Mouse (Mus musculus): ENCODE results near the gene Has1. TPM values are rescaled to one million over a fixed set of nuclear protein-coding genes. Genes with fewer than 3 reads are reported as not detected.

Has1 gene
- polyA plus RNA-seq, 1 experiment from 2014 or later, result 2.2 TPM

DNA sequence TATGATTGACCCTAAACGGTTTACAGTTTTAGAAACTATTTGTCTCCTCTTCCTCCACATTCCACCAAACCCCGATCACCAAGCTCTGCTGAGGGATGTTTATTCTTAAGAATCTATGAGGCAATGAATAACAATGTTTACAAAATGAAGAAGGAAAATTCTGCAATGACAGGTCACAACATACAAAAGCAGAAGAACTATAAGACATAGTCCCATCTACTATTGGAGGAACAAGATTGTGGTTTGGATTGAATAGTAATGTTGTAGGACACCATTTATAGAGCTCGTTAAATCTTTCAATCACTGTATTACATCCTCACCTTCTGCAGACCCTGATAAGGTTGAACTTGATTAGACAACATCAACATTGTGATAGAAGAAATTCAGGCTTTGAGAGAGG is 27.7 kb upstream of the Has1 start:
- H3K27ac ChIP-seq (ENCODE audit: low read depth), result no peak overlapping the region
- H3K27me3 ChIP-seq (ENCODE audit: insufficient read depth, low read length), result no peaks in the 10 kb centered on the region
- no peak for TF ChIP-seq CTCF (IDR thresholded peaks at IDR 0.05; ENCODE audit: low read depth)
- no peak overlapping the region for H3K4me3 ChIP-seq (ENCODE audit: low read depth, low read length)
- no peaks in the 10 kb centered on the region for H3K36me3 ChIP-seq (ENCODE audit: insufficient read depth)
- no peaks in the 10 kb centered on the region for H3K4me1 ChIP-seq (ENCODE audit: insufficient read depth)
- no peak overlapping the region for H3K9ac ChIP-seq
- DNase-seq (no peak), ATAC-seq (ENCODE audit: insufficient read depth) (no peak)
- no peak overlapping the region for H3K4me2 ChIP-seq
- no peaks in the 10 kb centered on the region for H3K9me3 ChIP-seq (ENCODE audit: low read depth, low read length)
- 65% methylated on average over 3 of the region's 3 CpGs for WGBS

DNA sequence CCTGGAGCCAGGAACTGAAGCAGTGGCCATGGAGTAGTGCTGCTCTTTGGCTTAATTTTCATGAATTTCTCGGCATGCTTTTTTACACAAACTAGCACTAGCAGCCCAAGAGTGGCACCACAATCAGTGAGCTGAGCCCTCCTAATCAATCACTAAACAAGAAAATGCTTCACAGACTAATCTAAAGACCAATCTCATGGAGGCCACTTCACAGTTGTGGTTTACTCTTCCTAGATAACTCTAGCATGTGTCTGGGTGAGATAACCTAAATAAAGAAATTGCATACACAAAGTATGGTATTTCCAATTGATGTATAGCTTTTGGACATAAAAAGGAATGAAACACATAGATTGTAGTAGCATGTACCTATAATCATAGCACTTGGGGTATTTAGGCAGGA is 24.3 kb upstream of the Has1 start:
- no peaks in the 10 kb centered on the region for H3K9me3 ChIP-seq (ENCODE audit: low read depth, low read length)
- 77% methylated on average over 1 of the region's 1 CpGs for WGBS
- ATAC-seq (ENCODE audit: insufficient read depth), result no peak

DNA sequence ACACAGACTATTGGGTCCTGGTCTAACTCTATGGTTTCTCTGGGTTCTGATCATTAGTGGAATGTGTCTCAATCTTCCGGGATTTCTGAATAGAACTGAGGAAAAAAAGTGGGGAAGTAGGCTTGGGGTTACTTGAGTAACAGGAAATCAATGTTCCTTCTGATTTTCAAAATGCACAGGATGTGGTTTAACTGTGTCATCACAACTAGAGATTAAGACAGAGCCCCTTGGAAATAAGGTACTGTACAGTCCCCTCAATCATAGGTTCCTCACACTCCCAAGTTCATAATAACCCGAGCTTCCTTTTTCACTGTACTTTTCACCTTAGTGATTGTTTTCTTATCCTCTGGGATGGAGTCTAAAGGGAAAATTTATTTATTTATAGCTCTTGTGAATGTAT is 16.7 kb upstream of the Has1 start:
- H3K4me2 ChIP-seq, result no peak overlapping the region
- H3K9me3 ChIP-seq (ENCODE audit: low read depth, low read length), result peaks cover 5% of the 10 kb centered on the region; the same call in 1 of the 2 replicates
- H3K27ac ChIP-seq (ENCODE audit: low read depth), result no peak overlapping the region
- no peak overlapping the region for H3K4me3 ChIP-seq (ENCODE audit: low read depth, low read length)
- no peak for DNase-seq
- WGBS, result 82% methylated on average over 2 of the region's 2 CpGs
- no peaks in the 10 kb centered on the region for H3K36me3 ChIP-seq (ENCODE audit: insufficient read depth)
- no peaks in the 10 kb centered on the region for H3K4me1 ChIP-seq (ENCODE audit: insufficient read depth)
- no peaks in the 10 kb centered on the region for H3K27me3 ChIP-seq (ENCODE audit: insufficient read depth, low read length)
- H3K9ac ChIP-seq, result no peak overlapping the region
- ATAC-seq (ENCODE audit: insufficient read depth), result no peak
- TF ChIP-seq CTCF (IDR thresholded peaks at IDR 0.05; ENCODE audit: low read depth), result no peak

More for the DNA sequence above, 24.3 kb upstream of the Has1 start:
- H3K27me3 ChIP-seq (ENCODE audit: insufficient read depth, low read length), result no peaks in the 10 kb centered on the region
- no peaks in the 10 kb centered on the region for H3K4me1 ChIP-seq (ENCODE audit: insufficient read depth)
- H3K9ac ChIP-seq, result no peak overlapping the region
- DNase-seq, result no peak
- no peak for TF ChIP-seq CTCF (IDR thresholded peaks at IDR 0.05; ENCODE audit: low read depth)
- no peak overlapping the region for H3K27ac ChIP-seq (ENCODE audit: low read depth)
- H3K36me3 ChIP-seq (ENCODE audit: insufficient read depth), result no peaks in the 10 kb centered on the region
- no peak overlapping the region for H3K4me3 ChIP-seq (ENCODE audit: low read depth, low read length)
- no peak overlapping the region for H3K4me2 ChIP-seq

DNA sequence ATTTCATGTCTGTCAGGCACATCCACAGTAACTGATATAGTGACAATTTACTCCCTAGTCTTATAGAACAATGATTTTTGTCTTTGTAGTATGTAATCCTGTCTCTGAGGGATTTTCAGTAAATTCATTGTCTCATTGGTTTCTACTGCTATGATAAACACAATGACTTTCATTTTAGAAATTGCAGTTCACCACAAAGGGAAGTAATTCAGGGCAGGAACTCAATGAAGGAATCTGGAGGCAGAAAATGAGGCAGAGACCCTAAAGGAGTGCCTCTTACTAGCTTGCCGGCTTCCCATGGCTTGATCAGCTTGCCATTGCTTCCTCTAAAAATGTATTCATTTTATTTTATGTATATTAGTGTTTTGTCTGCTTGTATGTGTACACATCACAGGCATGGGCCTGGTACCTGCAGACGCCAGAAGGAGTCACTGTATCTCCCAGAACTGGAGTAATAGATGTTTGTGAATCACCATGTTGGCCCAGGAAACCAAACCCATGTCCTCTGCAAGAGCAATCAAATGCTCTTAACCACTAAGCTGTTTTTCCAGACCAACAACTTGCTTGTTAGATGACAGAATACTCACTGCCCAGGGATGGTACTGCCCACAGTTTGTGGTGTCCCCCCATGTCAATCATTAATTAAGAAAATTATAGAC is 16.0 kb upstream of the Has1 start:
- H3K27ac ChIP-seq (ENCODE audit: low read depth), result no peak overlapping the region
- no peak for ATAC-seq (ENCODE audit: insufficient read depth)
- 70% methylated on average over 2 of the region's 2 CpGs for WGBS

DNA sequence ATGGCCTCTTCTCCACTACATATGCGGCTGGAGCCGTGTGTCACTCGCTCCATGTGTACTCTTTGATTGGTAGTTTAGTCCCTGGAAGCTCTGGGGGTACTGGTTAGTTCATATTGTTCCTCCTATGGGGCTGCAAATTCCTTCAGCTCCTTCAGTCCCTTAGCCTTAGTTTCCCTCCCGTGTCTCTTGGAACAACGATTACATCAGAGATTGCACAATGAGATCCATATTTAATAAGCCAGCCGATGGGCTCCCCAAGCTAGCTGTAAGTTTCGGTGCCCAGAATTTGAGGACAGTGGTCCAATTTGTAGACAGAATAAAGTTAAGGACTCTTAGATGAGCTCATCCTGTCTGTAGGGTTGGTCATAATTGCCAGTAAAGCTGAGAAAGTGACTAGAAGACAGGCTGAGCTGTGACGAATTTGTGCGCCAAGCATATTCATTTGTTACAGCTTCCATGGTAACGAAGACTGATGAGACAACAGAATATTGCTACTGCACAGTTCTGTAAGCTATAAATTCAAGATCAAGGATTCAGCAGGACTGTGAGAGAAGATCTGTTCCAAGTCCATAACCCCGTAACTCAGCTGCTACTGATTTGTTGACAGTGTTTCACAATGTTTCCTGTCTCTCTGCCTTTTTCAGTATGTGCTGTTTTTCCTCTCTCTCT is 11.9 kb upstream of the Has1 start:
- Histone ChIP-seq H3K9ac (no peak overlapping the region), H3K36me3 (ENCODE audit: insufficient read depth) (peaks cover 21% of the 10 kb centered on the region; the same call in 1 of the 2 replicates), H3K4me2 (no peak overlapping the region), H3K27me3 (ENCODE audit: insufficient read depth, low read length) (no peaks in the 10 kb centered on the region), H3K27ac (ENCODE audit: low read depth) (no peak overlapping the region), H3K9me3 (ENCODE audit: low read depth, low read length) (no peaks in the 10 kb centered on the region), H3K4me3 (ENCODE audit: low read depth, low read length) (no peak overlapping the region), H3K4me1 (ENCODE audit: insufficient read depth) (no peaks in the 10 kb centered on the region)
- TF ChIP-seq CTCF (IDR thresholded peaks at IDR 0.05; ENCODE audit: low read depth), result no peak
- 83% methylated on average over 11 of the region's 11 CpGs for WGBS
- ATAC-seq (ENCODE audit: insufficient read depth) (no peak), DNase-seq (peak; percentile 24)

More for the DNA sequence above, 16.0 kb upstream of the Has1 start:
- Histone ChIP-seq H3K9me3 (ENCODE audit: low read depth, low read length) (peaks cover 5% of the 10 kb centered on the region; the same call in 1 of the 2 replicates), H3K36me3 (ENCODE audit: insufficient read depth) (peaks cover 3% of the 10 kb centered on the region; the same call in 1 of the 2 replicates), H3K4me2 (no peak overlapping the region), H3K27me3 (ENCODE audit: insufficient read depth, low read length) (no peaks in the 10 kb centered on the region), H3K9ac (no peak overlapping the region), H3K4me3 (ENCODE audit: low read depth, low read length) (no peak overlapping the region), H3K4me1 (ENCODE audit: insufficient read depth) (no peaks in the 10 kb centered on the region)
- TF ChIP-seq CTCF (IDR thresholded peaks at IDR 0.05; ENCODE audit: low read depth), result no peak
- DNase-seq, result no peak

DNA sequence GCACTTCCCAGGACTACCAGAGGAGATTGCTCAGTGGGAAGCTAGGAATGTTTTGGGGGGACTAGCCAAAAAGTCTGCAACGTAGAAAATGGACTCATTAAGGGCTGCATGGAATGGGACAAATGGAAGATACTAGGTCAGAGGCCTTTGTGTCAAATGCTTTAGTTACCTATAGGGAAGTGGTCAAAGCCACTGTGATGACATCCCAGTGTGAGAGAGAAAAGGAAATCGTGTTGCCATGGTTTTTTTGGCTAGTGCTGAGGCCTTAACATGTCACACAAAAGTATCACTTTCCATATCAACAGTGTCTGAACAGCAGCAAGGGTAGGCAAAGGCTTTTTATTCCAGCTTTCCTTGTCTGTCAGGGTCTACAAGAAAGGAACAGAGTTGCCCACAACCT is 10.2 kb upstream of the Has1 start:
- Histone ChIP-seq H3K27me3 (ENCODE audit: insufficient read depth, low read length) (no peaks in the 10 kb centered on the region), H3K36me3 (ENCODE audit: insufficient read depth) (peaks cover 21% of the 10 kb centered on the region; the same call in 1 of the 2 replicates), H3K4me2 (no peak overlapping the region), H3K4me3 (ENCODE audit: low read depth, low read length) (no peak overlapping the region), H3K4me1 (ENCODE audit: insufficient read depth) (no peaks in the 10 kb centered on the region), H3K9me3 (ENCODE audit: low read depth, low read length) (no peaks in the 10 kb centered on the region), H3K27ac (ENCODE audit: low read depth) (no peak overlapping the region), H3K9ac (no peak overlapping the region)
- ATAC-seq (ENCODE audit: insufficient read depth), result no peak
- WGBS, result 51% methylated on average over 2 of the region's 2 CpGs
- no peak for DNase-seq
- no peak for TF ChIP-seq CTCF (IDR thresholded peaks at IDR 0.05; ENCODE audit: low read depth)

DNA sequence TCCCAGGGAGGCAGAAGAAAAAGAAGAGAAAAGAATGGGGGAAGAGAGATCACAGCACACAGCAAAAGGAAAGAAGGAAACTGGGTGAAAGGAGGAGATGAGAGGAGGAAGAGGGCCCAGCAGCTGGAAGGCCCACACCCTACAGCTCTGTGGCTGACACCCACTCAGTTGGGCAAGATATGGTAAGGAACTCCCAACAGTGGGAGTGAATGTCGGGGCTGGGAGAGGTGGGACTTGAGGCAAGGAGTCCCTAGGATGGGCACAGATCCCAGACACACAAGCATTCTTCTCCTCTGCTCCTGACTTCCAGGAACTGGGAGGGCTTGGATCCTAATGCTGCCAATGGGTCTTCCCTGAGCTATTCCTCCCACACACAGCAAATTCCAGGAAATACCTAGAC is 7.4 kb upstream of the Has1 start:
- DNase-seq (no peak), ATAC-seq (ENCODE audit: insufficient read depth) (no peak)
- H3K36me3 ChIP-seq (ENCODE audit: insufficient read depth), result peaks cover 21% of the 10 kb centered on the region; the same call in 1 of the 2 replicates
- H3K27ac ChIP-seq (ENCODE audit: low read depth), result no peak overlapping the region
- no peaks in the 10 kb centered on the region for H3K4me1 ChIP-seq (ENCODE audit: insufficient read depth)
- no peak overlapping the region for H3K9ac ChIP-seq
- no peak overlapping the region for H3K4me2 ChIP-seq
- no peak overlapping the region for H3K4me3 ChIP-seq (ENCODE audit: low read depth, low read length)
- TF ChIP-seq CTCF (IDR thresholded peaks at IDR 0.05; ENCODE audit: low read depth), result no peak
- 53% methylated on average over 1 of the region's 1 CpGs for WGBS
- H3K27me3 ChIP-seq (ENCODE audit: insufficient read depth, low read length), result no peaks in the 10 kb centered on the region
- H3K9me3 ChIP-seq (ENCODE audit: low read depth, low read length), result no peaks in the 10 kb centered on the region

All from lung, embryonic 14.5 days (tissue).